Mouse (Mus musculus): Measurements from ENCODE around the gene Vav2.

DNA sequence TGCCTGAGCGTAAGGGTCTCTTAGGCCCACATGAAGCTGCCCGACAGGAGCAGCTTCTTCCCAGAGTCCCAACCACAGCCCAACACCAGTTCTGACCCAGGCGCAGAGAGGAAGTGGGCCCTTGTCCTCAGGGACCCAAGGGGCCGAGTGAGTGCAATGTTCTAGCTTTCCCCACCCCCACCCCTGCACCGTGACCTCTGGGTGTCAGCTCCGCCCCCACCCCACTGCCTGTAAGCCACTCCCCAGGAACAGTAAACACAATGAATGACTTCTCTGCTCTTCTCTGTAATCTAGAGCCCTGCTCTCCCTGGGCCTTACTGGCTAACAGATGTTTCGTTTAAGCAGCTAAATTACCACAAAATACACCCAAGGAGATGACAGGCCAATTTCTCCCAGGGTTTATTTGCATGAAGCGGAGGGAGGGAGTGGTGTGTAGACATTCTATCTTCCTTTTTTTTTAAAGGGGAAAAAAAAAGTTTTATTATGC, 15.1 kb downstream of the Vav2 start:
- no peak for TF ChIP-seq CTCF (IDR thresholded peaks at IDR 0.05; ENCODE audit: borderline replicate concordance, control insufficient read depth, extremely low read depth, insufficient read depth, low read length, poor library complexity)
- TF ChIP-seq POLR2A (IDR thresholded peaks at IDR 0.05; ENCODE audit: control insufficient read depth, extremely low read depth, insufficient read depth, low read length, poor library complexity), result no peak

All from thymus, adult 2 months (tissue).